Mouse (Mus musculus): Measurements from ENCODE around the gene Pim3.

- TF ChIP-seq POLR2A (IDR thresholded peaks at IDR 0.05; ENCODE audit: control insufficient read depth in 1 of 2, insufficient read depth in 1 of 2, low read depth in 1 of 2, low read length in 2 of 2, poor library complexity in 1 of 2) (no peak), GATA1 (IDR thresholded peaks at IDR 0.05; ENCODE audit: low read depth, low read length) (no peak), POLR2AphosphoS5 (IDR thresholded peaks at IDR 0.05; ENCODE audit: borderline replicate concordance, low read depth, low read length) (no peak), CHD1 (IDR thresholded peaks at IDR 0.05; ENCODE audit: low read depth, low read length) (no peak), HCFC1 (IDR thresholded peaks at IDR 0.05; ENCODE audit: low read depth, low read length) (no peak), CTCF (IDR thresholded peaks at IDR 0.05 in 2 of 3, conservative IDR thresholded peaks at IDR 0.05 in 1 of 3; ENCODE audit: control insufficient read depth in 1 of 3, insufficient read depth in 1 of 3, low read depth in 2 of 3, low read length in 3 of 3, poor library complexity in 1 of 3, severe bottlenecking in 1 of 3) (no peak), MAFK (IDR thresholded peaks at IDR 0.05; ENCODE audit: borderline replicate concordance, low read depth, low read length) (no peak), UBTF (IDR thresholded peaks at IDR 0.05; ENCODE audit: borderline replicate concordance, insufficient read depth, low read depth, low read length) (no peak), USF2 (IDR thresholded peaks at IDR 0.05; ENCODE audit: borderline replicate concordance in 1 of 2, insufficient read depth in 1 of 2, low read depth in 1 of 2, low read length in 2 of 2) (no peak), SIN3A (IDR thresholded peaks at IDR 0.05; ENCODE audit: low read length) (no peak), MAZ (IDR thresholded peaks at IDR 0.05; ENCODE audit: low read depth, low read length) (no peak), ZC3H11A (IDR thresholded peaks at IDR 0.05; ENCODE audit: low read depth, low read length) (no peak), TBP (IDR thresholded peaks at IDR 0.05; ENCODE audit: low read depth, low read length) (no peak), TCF12 (IDR thresholded peaks at IDR 0.05; ENCODE audit: low read depth, low read length) (no peak)
Observed at GRCm38 (mm10) chr15:88850146-88850826, 11.7 kb upstream of the Pim3 start.

All from MEL (cell line).